Mouse (Mus musculus): Measurements from ENCODE around the gene Asphd2. TPM values are rescaled to one million over a fixed set of nuclear protein-coding genes. Genes with fewer than 3 reads are reported as not detected.
A peak's percentile ranks its signal among the peaks of the same experiment; 100 is the strongest.

Gene Asphd2
- polyA plus RNA-seq, 1 experiment from 2014 or later = 5.6 TPM

- no peak for TF ChIP-seq CTCF (IDR thresholded peaks at IDR 0.05; ENCODE audit: low read depth)
- 61% methylated on average over 13 of the region's 13 CpGs for WGBS
- Histone ChIP-seq H3K4me1 (ENCODE audit: insufficient read depth) (no peaks in the 10 kb centered on the region), H3K36me3 (ENCODE audit: insufficient read depth) (peaks cover 27% of the 10 kb centered on the region), H3K4me2 (no peak within 1 kb of the TSS), H3K27me3 (ENCODE audit: insufficient read depth, low read length) (no peaks in the 10 kb centered on the region), H3K9me3 (ENCODE audit: low read depth, low read length) (no peaks in the 10 kb centered on the region), H3K4me3 (ENCODE audit: low read depth, low read length) (no peak within 1 kb of the TSS), H3K9ac (no peak within 1 kb of the TSS), H3K27ac (ENCODE audit: low read depth) (no peak within 1 kb of the TSS)
- peak; percentile 31; the same call in 1 of the 2 replicates for ATAC-seq (ENCODE audit: insufficient read depth)
- no peak for DNase-seq
Measured at GRCm38 (mm10) chr5:112355910-112356309, 38.8 kb downstream of the Asphd2 start, which contains the start of gene Gm6583. Gm6583 (minus strand) TSS chr5:112356033.

GRCm38 (mm10) chr5:112355493-112355892 lies 39.2 kb downstream of the Asphd2 start:
- Histone ChIP-seq H3K9ac (no peak overlapping the region), H3K4me2 (no peak overlapping the region), H3K27ac (ENCODE audit: low read depth) (no peak overlapping the region), H3K9me3 (ENCODE audit: low read depth, low read length) (no peaks in the 10 kb centered on the region), H3K4me1 (ENCODE audit: insufficient read depth) (no peaks in the 10 kb centered on the region), H3K27me3 (ENCODE audit: insufficient read depth, low read length) (no peaks in the 10 kb centered on the region), H3K4me3 (ENCODE audit: low read depth, low read length) (no peak overlapping the region), H3K36me3 (ENCODE audit: insufficient read depth) (peaks cover 30% of the 10 kb centered on the region)
- ATAC-seq (ENCODE audit: insufficient read depth) (no peak), DNase-seq (no peak)
- TF ChIP-seq CTCF (IDR thresholded peaks at IDR 0.05; ENCODE audit: low read depth) = no peak
- WGBS = 78% methylated on average over 6 of the region's 6 CpGs

GRCm38 (mm10) chr5:112349169-112349568 lies 45.5 kb downstream of the Asphd2 start:
- WGBS = 87% methylated on average over 8 of the region's 8 CpGs
- no peaks in the 10 kb centered on the region for H3K27me3 ChIP-seq (ENCODE audit: insufficient read depth, low read length)
- H3K27ac ChIP-seq (ENCODE audit: low read depth) = no peak overlapping the region
- H3K9ac ChIP-seq = no peak overlapping the region
- no peaks in the 10 kb centered on the region for H3K4me1 ChIP-seq (ENCODE audit: insufficient read depth)
- H3K9me3 ChIP-seq (ENCODE audit: low read depth, low read length) = no peaks in the 10 kb centered on the region
- H3K36me3 ChIP-seq (ENCODE audit: insufficient read depth) = peaks cover 56% of the 10 kb centered on the region
- no peak for DNase-seq
- H3K4me3 ChIP-seq (ENCODE audit: low read depth, low read length) = no peak overlapping the region
- ATAC-seq (ENCODE audit: insufficient read depth) = no peak
- no peak overlapping the region for H3K4me2 ChIP-seq
- no peak for TF ChIP-seq CTCF (IDR thresholded peaks at IDR 0.05; ENCODE audit: low read depth)

- no peak overlapping the region for H3K4me3 ChIP-seq (ENCODE audit: low read depth, low read length)
- no peak overlapping the region for H3K27ac ChIP-seq (ENCODE audit: low read depth)
- no peak for TF ChIP-seq CTCF (IDR thresholded peaks at IDR 0.05; ENCODE audit: low read depth)
- DNase-seq (no peak), ATAC-seq (ENCODE audit: insufficient read depth) (no peak)
- no peak overlapping the region for H3K4me2 ChIP-seq
- no peak overlapping the region for H3K9ac ChIP-seq
- H3K36me3 ChIP-seq (ENCODE audit: insufficient read depth) = peaks cover 39% of the 10 kb centered on the region
- H3K4me1 ChIP-seq (ENCODE audit: insufficient read depth) = 0 out of 2 replicates have a peak, but pooled peaks cover 3% of the 10 kb centered on the region
- no peaks in the 10 kb centered on the region for H3K9me3 ChIP-seq (ENCODE audit: low read depth, low read length)
- no peaks in the 10 kb centered on the region for H3K27me3 ChIP-seq (ENCODE audit: insufficient read depth, low read length)
- 83% methylated on average over 16 of the region's 16 CpGs for WGBS
Measured at GRCm38 (mm10) chr5:112346211-112346965, 48.3 kb downstream of the Asphd2 start.

- no peak for ATAC-seq (ENCODE audit: insufficient read depth)
- no peak for DNase-seq
- 0 out of 2 replicates have a peak, but pooled peaks cover 3% of the 10 kb centered on the region for H3K4me1 ChIP-seq (ENCODE audit: insufficient read depth)
- H3K9me3 ChIP-seq (ENCODE audit: low read depth, low read length) = no peaks in the 10 kb centered on the region
- no peaks in the 10 kb centered on the region for H3K27me3 ChIP-seq (ENCODE audit: insufficient read depth, low read length)
- H3K9ac ChIP-seq = 0 out of 2 replicates have a peak overlapping the region, but pooled peaks have one; percentile 9
- H3K36me3 ChIP-seq (ENCODE audit: insufficient read depth) = peaks cover 40% of the 10 kb centered on the region
- WGBS = 74% methylated on average over 6 of the region's 6 CpGs
- no peak overlapping the region for H3K27ac ChIP-seq (ENCODE audit: low read depth)
- H3K4me2 ChIP-seq = no peak overlapping the region
- TF ChIP-seq CTCF (IDR thresholded peaks at IDR 0.05; ENCODE audit: low read depth) = no peak
- no peak overlapping the region for H3K4me3 ChIP-seq (ENCODE audit: low read depth, low read length)
Measured at GRCm38 (mm10) chr5:112344092-112344960, 50.3 kb downstream of the Asphd2 start.

- Histone ChIP-seq H3K27me3 (ENCODE audit: insufficient read depth, low read length) (no peaks in the 10 kb centered on the region), H3K9ac (peak overlapping the region; percentile 88), H3K4me2 (peak overlapping the region; percentile 84), H3K36me3 (ENCODE audit: insufficient read depth) (peaks cover 42% of the 10 kb centered on the region), H3K4me3 (ENCODE audit: low read depth, low read length) (peak overlapping the region; percentile 92), H3K27ac (ENCODE audit: low read depth) (peak overlapping the region; percentile 54; the same call in 1 of the 2 replicates), H3K4me1 (ENCODE audit: insufficient read depth) (0 out of 2 replicates have a peak, but pooled peaks cover 3% of the 10 kb centered on the region), H3K9me3 (ENCODE audit: low read depth, low read length) (no peaks in the 10 kb centered on the region)
- ATAC-seq (ENCODE audit: insufficient read depth) (peak; percentile 75), DNase-seq (peak; percentile 57)
- TF ChIP-seq CTCF (IDR thresholded peaks at IDR 0.05; ENCODE audit: low read depth) = no peak
- WGBS = under 1% methylated on average over 17 of the region's 24 CpGs
Measured at GRCm38 (mm10) chr5:112343205-112343595, 51.5 kb downstream of the Asphd2 start.
